Comparison of ENCODE assay signal across 19 mouse cellular contexts in the genomic region with DNA sequence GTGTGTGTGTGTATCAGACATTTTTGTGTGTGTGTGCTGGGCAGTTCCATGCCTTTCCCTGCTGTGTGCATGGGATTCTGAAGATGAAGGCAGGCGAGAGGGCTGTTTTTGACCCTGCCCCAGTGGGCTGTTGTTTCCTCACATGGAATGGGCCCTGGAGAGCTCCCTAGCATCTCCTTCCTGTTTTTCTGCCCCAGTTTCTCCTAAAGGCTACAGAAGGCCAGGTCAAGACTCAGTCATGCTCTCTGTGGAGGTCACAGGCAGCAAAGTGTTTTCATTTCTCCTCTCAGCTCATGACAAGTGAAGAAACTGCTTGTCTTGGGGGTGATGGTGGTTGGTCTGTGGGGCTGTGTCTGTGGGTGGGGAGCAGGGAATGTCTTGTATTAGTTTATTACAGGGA.
"Had no signal": no experiment of that assay in that cellular context is flagged by ENCODE, and none has a peak within 500 bp of the region (broad histone marks: within the 10 kb centered on the region; RNA-seq: fewer than 3 reads in every experiment).

No protein-coding gene starts in this region.

- H3K4me2 ChIP-seq: liver, embryonic 13.5 days; lung, embryonic 14.5 days; midbrain, embryonic 12.5 days; midbrain, embryonic 15.5 days; neural tube, embryonic 12.5 days; neural tube, embryonic 15.5 days had no signal

- H3K9ac ChIP-seq: liver, embryonic 13.5 days; lung, embryonic 14.5 days; midbrain, embryonic 12.5 days; midbrain, embryonic 15.5 days; neural tube, embryonic 12.5 days; neural tube, embryonic 15.5 days had no signal

- H3K27me3 ChIP-seq: liver, embryonic 13.5 days; midbrain, embryonic 12.5 days; midbrain, embryonic 15.5 days; neural tube, embryonic 12.5 days; neural tube, embryonic 15.5 days had no signal

- H3K4me3 ChIP-seq: left cerebral cortex, adult 2 months; liver, embryonic 13.5 days; midbrain, embryonic 12.5 days; midbrain, embryonic 15.5 days; neural tube, embryonic 12.5 days; neural tube, embryonic 15.5 days had no signal

- H3K9me3 ChIP-seq: liver, embryonic 13.5 days; midbrain, embryonic 12.5 days; midbrain, embryonic 15.5 days; neural tube, embryonic 12.5 days; neural tube, embryonic 15.5 days had no signal

- ATAC-seq: intestine, postnatal 0 days; midbrain, embryonic 15.5 days had no signal

- H3K36me3 ChIP-seq: liver, embryonic 13.5 days; midbrain, embryonic 15.5 days; neural tube, embryonic 15.5 days had no signal

- H3K27ac ChIP-seq: left cerebral cortex, adult 2 months; liver, embryonic 13.5 days; macrophage; midbrain, embryonic 12.5 days; midbrain, embryonic 15.5 days; neural tube, embryonic 12.5 days; neural tube, embryonic 15.5 days; stomach, postnatal 0 days had no signal

- DNase-seq: kidney, postnatal 14 days; layer of hippocampus, postnatal 36 days; liver, embryonic 13.5 days; lung, embryonic 14.5 days; lung, postnatal 14 days; right cerebral cortex, adult 18-20 months; right cerebral cortex, postnatal 14 days; right cerebral cortex, postnatal 4 days; thymus, adult 2 months; thymus, postnatal 14 days; thymus, postnatal 4 days had no signal

- H3K4me1 ChIP-seq: midbrain, embryonic 15.5 days; neural tube, embryonic 12.5 days; neural tube, embryonic 15.5 days had no signal
